Comparison of ENCODE assay signal across 13 mouse cellular contexts in genomic region chr10:81161602-81162317, GRCm38 (mm10). TPM values are rescaled to one million over a fixed set of nuclear protein-coding genes. Genes with fewer than 3 reads are reported as not detected.
DNase-seq lines count a peak whose midpoint lies in the region; ATAC-seq lines count a peak whose summit lies in the region.
"Had no signal": no experiment of that assay in that cellular context is flagged by ENCODE, and none has a peak within 500 bp of the region (broad histone marks: within the 10 kb centered on the region; RNA-seq: fewer than 3 reads in every experiment).

No protein-coding gene starts in this region.

- peak; percentile 95 for DNase-seq in heart, adult 11 months
- no peak for DNase-seq in heart, postnatal 25 days (ENCODE audit: low spot score)
- peak; percentile 26 for DNase-seq in T-cell, adult 2 months (ENCODE audit: low spot score)
- peak; percentile 72 for DNase-seq in kidney, postnatal 10 days
- DNase-seq in layer of hippocampus, adult 9-10 months (ENCODE audit: low spot score): no peak
- DNase-seq in yolk sac, embryonic 10.5 days (ENCODE audit: low spot score): no peak
- DNase-seq in cerebellum, adult 11 months: no peak
- DNase-seq: lung, embryonic 14.5 days had no signal

- no peak overlapping the region; the same call in 1 of the 2 replicates for H3K27ac ChIP-seq in neural tube, embryonic 14.5 days (ENCODE audit: low read depth, low read length)
- H3K27ac ChIP-seq: embryonic facial prominence, embryonic 15.5 days; heart, adult 2 months; stomach, embryonic 15.5 days had no signal

- 47% methylated on average over 8 of the region's 8 CpGs for WGBS in neural tube, embryonic 14.5 days

- ATAC-seq in neural tube, embryonic 14.5 days (ENCODE audit: low read depth): peak; percentile 48

- H3K4me1 ChIP-seq in neural tube, embryonic 14.5 days (ENCODE audit: control insufficient read depth, insufficient read depth, low read length): peaks cover 8% of the 10 kb centered on the region

- no peaks in the 10 kb centered on the region for H3K9me3 ChIP-seq in neural tube, embryonic 14.5 days (ENCODE audit: control insufficient read depth, low read length)
- H3K9me3 ChIP-seq: embryonic facial prominence, embryonic 15.5 days; stomach, embryonic 15.5 days had no signal

- 0 out of 2 replicates have a peak overlapping the region, but pooled peaks have one; percentile 18 for H3K9ac ChIP-seq in neural tube, embryonic 14.5 days (replicated peaks; ENCODE audit: low read depth, low read length)
- H3K9ac ChIP-seq: embryonic facial prominence, embryonic 15.5 days; lung, embryonic 14.5 days; stomach, embryonic 15.5 days had no signal

- intact Hi-C loops in heart, postnatal 25 days (cut with DNase I): no loop called here

- H3K4me3 ChIP-seq in neural tube, embryonic 14.5 days (ENCODE audit: low read depth, low read length): no peak overlapping the region
- H3K4me3 ChIP-seq: embryonic facial prominence, embryonic 15.5 days; heart, adult 2 months; stomach, embryonic 15.5 days had no signal

- H3K36me3 ChIP-seq in neural tube, embryonic 14.5 days (ENCODE audit: control insufficient read depth, insufficient read depth, low read length): peaks cover 29% of the 10 kb centered on the region

- no peaks in the 10 kb centered on the region for H3K27me3 ChIP-seq in neural tube, embryonic 14.5 days (ENCODE audit: control insufficient read depth, insufficient read depth, low read length)
- H3K27me3 ChIP-seq: embryonic facial prominence, embryonic 15.5 days; stomach, embryonic 15.5 days had no signal

- no peak overlapping the region for H3K4me2 ChIP-seq in neural tube, embryonic 14.5 days (ENCODE audit: low read depth, low read length)
- H3K4me2 ChIP-seq: embryonic facial prominence, embryonic 15.5 days; lung, embryonic 14.5 days; stomach, embryonic 15.5 days had no signal

RNA-seq across cellular contexts. Expression of gene Pias4, which starts 6.0 kb away (rescaled TPM):
- total RNA-seq in heart, postnatal 25 days (2021): 10 to 100 TPM; 15.6 to 17.4 TPM
- 48.4 and 51.4 TPM in 2 replicates for polyA plus RNA-seq in neural tube, embryonic 14.5 days (2014; fragmentation: Nextera tagmentation; extraction: Ambion mirVana)

RNA-seq across cellular contexts. Expression of gene Eef2, which starts 14.7 kb away (rescaled TPM):
- 1,000 to 10,000 TPM in 1 of 2 experiments, 100 to 1,000 TPM in 1; 925 to 1,035 TPM for total RNA-seq in heart, postnatal 25 days (2021)
- 373 and 452 TPM in 2 replicates for polyA plus RNA-seq in neural tube, embryonic 14.5 days (2014; fragmentation: Nextera tagmentation; extraction: Ambion mirVana)

RNA-seq across cellular contexts. Expression of gene Dapk3, which starts 21.0 kb away (rescaled TPM):
- 10 to 100 TPM; 26.4 to 28.7 TPM for total RNA-seq in heart, postnatal 25 days (2021)
- polyA plus RNA-seq in neural tube, embryonic 14.5 days (2014; fragmentation: Nextera tagmentation; extraction: Ambion mirVana): 64.5 and 67.3 TPM in 2 replicates

RNA-seq across cellular contexts. Expression of gene 4930442H23Rik, which starts 21.9 kb away (rescaled TPM):
- not detected for total RNA-seq in heart, postnatal 25 days (2021)
- polyA plus RNA-seq in neural tube, embryonic 14.5 days (2014; fragmentation: Nextera tagmentation; extraction: Ambion mirVana): not detected in 2 replicates
- total RNA-seq: heart, adult 2 months had no signal
- polyA plus RNA-seq: brain, embryonic 14.5 days; heart, adult 2 months; lung, embryonic 14.5 days; stomach, embryonic 15.5 days had no signal

RNA-seq across cellular contexts. Expression of gene Zbtb7a, which starts 26.7 kb away (rescaled TPM):
- 10 to 100 TPM; 34.5 to 42.2 TPM for total RNA-seq in heart, postnatal 25 days (2021)
- polyA plus RNA-seq in neural tube, embryonic 14.5 days (2014; fragmentation: Nextera tagmentation; extraction: Ambion mirVana): 11.0 and 12.6 TPM in 2 replicates

Comparison
In these comparisons a context has a peak if more than half of its experiments do, and no peak if none do; other contexts are left out.
1. DNase-seq: peak in heart, adult 11 months (single experiment), T-cell, adult 2 months (single experiment) and kidney, postnatal 10 days (single experiment); none in heart, postnatal 25 days (single experiment), layer of hippocampus, adult 9-10 months (single experiment), yolk sac, embryonic 10.5 days (single experiment) and cerebellum, adult 11 months (single experiment).